Mouse (Mus musculus) bone marrow, adult 2 months (tissue): ENCODE data around the gene Islr.
A peak's percentile ranks its signal among the peaks of the same experiment; 100 is the strongest.

Source experiments
- CTCF ChIP-seq: fragments of 200-500 bp; IDR thresholded peaks from 2 replicates; pipeline ENCODE4 v1.5.1; 2011; ENCODE audit warnings: low read length, control low read depth; ENCODE audit not compliant: control insufficient read depth, insufficient read depth
- POLR2A ChIP-seq: fragments of 200-500 bp; IDR thresholded peaks from 2 replicates; pipeline ENCODE4 v1.6.1; 2011; ENCODE audit warnings: low read depth, mild to moderate bottlenecking, control low read depth, low read length, borderline replicate concordance; ENCODE audit not compliant: control insufficient read depth

DNA sequence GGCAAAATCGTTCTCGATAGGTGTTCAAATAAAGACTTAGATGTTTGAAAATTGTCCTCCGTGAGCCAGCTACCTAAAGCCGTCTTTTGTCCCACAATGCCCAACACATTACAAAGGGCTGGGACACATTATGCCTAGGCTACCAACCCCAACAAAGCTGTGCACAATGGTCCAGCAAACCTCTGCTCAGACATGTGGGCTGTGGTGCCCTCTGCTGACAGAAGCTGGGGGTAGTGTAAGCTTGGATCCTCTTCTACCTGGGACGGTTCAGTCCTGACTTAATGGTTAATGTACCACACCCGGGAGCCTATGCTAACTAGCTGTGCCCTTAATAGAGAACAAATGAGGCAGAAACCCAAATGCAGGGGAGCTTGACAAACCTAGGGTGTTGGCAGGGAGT, 12.3 kb upstream of the Islr start:
- TF ChIP-seq CTCF (peak; percentile 69), POLR2A (no peak)
